8 mouse cellular contexts compared by ENCODE assay signal in genomic region chr4:136202509-136202908, GRCm38 (mm10). TPM values are rescaled to one million over a fixed set of nuclear protein-coding genes. Genes with fewer than 3 reads are reported as not detected.
DNase-seq lines count a peak whose midpoint lies in the region; ATAC-seq and TF ChIP-seq lines count a peak whose summit lies in the region.

No protein-coding gene starts in this region.

- ATAC-seq in kidney, embryonic 16.5 days (ENCODE audit: low FRiP score, low TSS enrichment) = no peak
- 0 out of 2 replicates have a peak, but pooled peaks have one; percentile 22 for ATAC-seq in limb, embryonic 15.5 days (ENCODE audit: insufficient number of reproducible peaks, low FRiP score, low TSS enrichment, low read depth)
- ATAC-seq in megakaryocyte-erythroid progenitor cell, adult 5-6 weeks (replicated peaks; ENCODE audit: low FRiP score, low TSS enrichment, poor library complexity, severe bottlenecking) = no peak

- H3K4me3 ChIP-seq in kidney, adult 2 months (ENCODE audit: insufficient read depth, low read depth, low read length) = no peak overlapping the region
- no peak overlapping the region for H3K4me3 ChIP-seq in kidney, embryonic 16.5 days (ENCODE audit: low read length)
- H3K4me3 ChIP-seq in heart, embryonic 10.5 days = no peak overlapping the region
- H3K4me3 ChIP-seq in limb, embryonic 15.5 days = no peak overlapping the region

- WGBS in kidney, adult 2 months = 5% methylated on average over 9 of the region's 9 CpGs
- 4% methylated on average over 9 of the region's 9 CpGs for WGBS in kidney, embryonic 16.5 days
- WGBS in heart, embryonic 10.5 days = 8% methylated on average over 9 of the region's 9 CpGs
- WGBS in limb, embryonic 15.5 days = 2% methylated on average over 9 of the region's 9 CpGs

- no peaks in the 10 kb centered on the region; the same call in 1 of the 2 replicates for H3K4me1 ChIP-seq in kidney, adult 2 months (ENCODE audit: control insufficient read depth, insufficient read depth, low read length)
- peaks cover 15% of the 10 kb centered on the region for H3K4me1 ChIP-seq in kidney, embryonic 16.5 days (ENCODE audit: insufficient read depth, low read length)
- H3K4me1 ChIP-seq in heart, embryonic 10.5 days = peaks cover 22% of the 10 kb centered on the region
- H3K4me1 ChIP-seq in limb, embryonic 15.5 days = peaks cover 14% of the 10 kb centered on the region

- TF ChIP-seq POLR2A in kidney, adult 2 months (IDR thresholded peaks at IDR 0.05; ENCODE audit: low read depth, low read length) = no peak

- H3K27ac ChIP-seq in kidney, adult 2 months (ENCODE audit: insufficient read depth, low read depth, low read length) = no peak overlapping the region
- no peak overlapping the region for H3K27ac ChIP-seq in kidney, embryonic 16.5 days (ENCODE audit: low read length)
- H3K27ac ChIP-seq in heart, embryonic 10.5 days = no peak overlapping the region
- H3K27ac ChIP-seq in limb, embryonic 15.5 days = no peak overlapping the region

- peak; percentile 93 for TF ChIP-seq CTCF in kidney, adult 2 months (conservative IDR thresholded peaks at IDR 0.05; ENCODE audit: insufficient read depth, insufficient read length, low read depth, low read length)

- no peaks in the 10 kb centered on the region for H3K9me3 ChIP-seq in kidney, embryonic 16.5 days (ENCODE audit: low read length)
- no peaks in the 10 kb centered on the region for H3K9me3 ChIP-seq in heart, embryonic 10.5 days
- no peaks in the 10 kb centered on the region for H3K9me3 ChIP-seq in limb, embryonic 15.5 days

- H3K4me2 ChIP-seq in kidney, embryonic 16.5 days (replicated peaks; ENCODE audit: low read depth, low read length) = no peak overlapping the region
- H3K4me2 ChIP-seq in limb, embryonic 15.5 days = no peak overlapping the region

- H3K36me3 ChIP-seq in kidney, adult 2 months (ENCODE audit: control insufficient read depth, insufficient read depth, low read length) = no peaks in the 10 kb centered on the region
- H3K36me3 ChIP-seq in kidney, embryonic 16.5 days (ENCODE audit: insufficient read depth, low read length) = no peaks in the 10 kb centered on the region
- H3K36me3 ChIP-seq in heart, embryonic 10.5 days = no peaks in the 10 kb centered on the region
- H3K36me3 ChIP-seq in limb, embryonic 15.5 days = no peaks in the 10 kb centered on the region

- H3K27me3 ChIP-seq in kidney, adult 2 months (replicated peaks; ENCODE audit: control insufficient read depth, insufficient read depth, low read length) = no peaks in the 10 kb centered on the region
- H3K27me3 ChIP-seq in kidney, embryonic 16.5 days (ENCODE audit: insufficient read depth, low read length) = no peaks in the 10 kb centered on the region; the same call in 1 of the 2 replicates
- peaks cover 31% of the 10 kb centered on the region for H3K27me3 ChIP-seq in heart, embryonic 10.5 days (ENCODE audit: insufficient read depth, poor library complexity, severe bottlenecking)
- 0 out of 2 replicates have a peak, but pooled peaks cover 3% of the 10 kb centered on the region for H3K27me3 ChIP-seq in limb, embryonic 15.5 days

- peak; percentile 65 for DNase-seq in kidney, adult 2 months
- DNase-seq in ES-CJ7 (ENCODE audit: low read depth, low spot score) = peak; percentile 83
- peak; percentile 75 for DNase-seq in adrenal gland, postnatal 25 days
- DNase-seq in heart, embryonic 10.5 days (ENCODE audit: low spot score) = peak; percentile 88
- peak; percentile 66 to 82 for DNase-seq in right cerebral cortex, postnatal 10 days (ENCODE audit: low spot score in 2 of 2)

- H3K9ac ChIP-seq in kidney, embryonic 16.5 days (replicated peaks; ENCODE audit: low read length) = no peak overlapping the region
- no peak overlapping the region for H3K9ac ChIP-seq in limb, embryonic 15.5 days

RNA-seq across cellular contexts. Expression of gene Asap3, which starts 3.7 kb away (rescaled TPM):
- 5.7 and 7.0 TPM in 2 replicates for polyA plus RNA-seq in kidney, adult 2 months (2012; rRNA removed)
- polyA plus RNA-seq in kidney, embryonic 16.5 days (2015; fragmentation: Nextera tagmentation; extraction: Ambion mirVana) = 5.8 and 6.0 TPM in 2 replicates
- 1.8 and 2.8 TPM in 2 replicates for total RNA-seq in adrenal gland, postnatal 25 days (2021)
- polyA plus RNA-seq in heart, embryonic 10.5 days (2016; fragmentation: Nextera tagmentation; extraction: Ambion mirVana) = 3.4 and 3.7 TPM in 2 replicates
- 15.4 and 19.0 TPM in 2 replicates for polyA plus RNA-seq in limb, embryonic 15.5 days (2015; fragmentation: Nextera tagmentation; extraction: Ambion mirVana)
- total RNA-seq in megakaryocyte-erythroid progenitor cell, adult 5-6 weeks (2014; fragmentation: Nextera tagmentation) = not detected in 2 replicates
- not detected in 2 replicates for total RNA-seq in megakaryocyte-erythroid progenitor cell, adult 5-6 weeks (2017)

RNA-seq across cellular contexts. Expression of gene E2f2, which starts 30.3 kb away (rescaled TPM):
- 2.1 and 2.2 TPM in 2 replicates for polyA plus RNA-seq in kidney, adult 2 months (2012; rRNA removed)
- polyA plus RNA-seq in kidney, embryonic 16.5 days (2015; fragmentation: Nextera tagmentation; extraction: Ambion mirVana) = 7.3 and 8.3 TPM in 2 replicates
- 4.1 and 4.8 TPM in 2 replicates for total RNA-seq in adrenal gland, postnatal 25 days (2021)
- 6.3 and 6.6 TPM in 2 replicates for polyA plus RNA-seq in heart, embryonic 10.5 days (2016; fragmentation: Nextera tagmentation; extraction: Ambion mirVana)
- polyA plus RNA-seq in limb, embryonic 15.5 days (2015; fragmentation: Nextera tagmentation; extraction: Ambion mirVana) = 10.0 and 14.5 TPM in 2 replicates
- 11.1 and 17.0 TPM in 2 replicates for total RNA-seq in megakaryocyte-erythroid progenitor cell, adult 5-6 weeks (2014; fragmentation: Nextera tagmentation)
- total RNA-seq in megakaryocyte-erythroid progenitor cell, adult 5-6 weeks (2017) = 4.5 and 10.2 TPM in 2 replicates

RNA-seq across cellular contexts. Expression of gene Tcea3, which starts 45.0 kb away (rescaled TPM):
- 29.9 and 50.8 TPM in 2 replicates for polyA plus RNA-seq in kidney, adult 2 months (2012; rRNA removed)
- 8.6 and 11.4 TPM in 2 replicates for polyA plus RNA-seq in kidney, embryonic 16.5 days (2015; fragmentation: Nextera tagmentation; extraction: Ambion mirVana)
- 2.3 TPM in 2 replicates for total RNA-seq in adrenal gland, postnatal 25 days (2021)
- 35.6 and 47.2 TPM in 2 replicates for polyA plus RNA-seq in heart, embryonic 10.5 days (2016; fragmentation: Nextera tagmentation; extraction: Ambion mirVana)
- 20.6 and 29.9 TPM in 2 replicates for polyA plus RNA-seq in limb, embryonic 15.5 days (2015; fragmentation: Nextera tagmentation; extraction: Ambion mirVana)
- not detected in 2 replicates for total RNA-seq in megakaryocyte-erythroid progenitor cell, adult 5-6 weeks (2014; fragmentation: Nextera tagmentation)
- total RNA-seq in megakaryocyte-erythroid progenitor cell, adult 5-6 weeks (2017) = not detected in 2 replicates

RNA-seq across cellular contexts. Expression of gene Id3, which starts 59.2 kb away (rescaled TPM):
- 259 and 289 TPM in 2 replicates for polyA plus RNA-seq in kidney, adult 2 months (2012; rRNA removed)
- polyA plus RNA-seq in kidney, embryonic 16.5 days (2015; fragmentation: Nextera tagmentation; extraction: Ambion mirVana) = 953 and 999 TPM in 2 replicates
- total RNA-seq in adrenal gland, postnatal 25 days (2021) = 59.6 and 78.0 TPM in 2 replicates
- 324 and 492 TPM in 2 replicates for polyA plus RNA-seq in heart, embryonic 10.5 days (2016; fragmentation: Nextera tagmentation; extraction: Ambion mirVana)
- polyA plus RNA-seq in limb, embryonic 15.5 days (2015; fragmentation: Nextera tagmentation; extraction: Ambion mirVana) = 488 and 490 TPM in 2 replicates
- 1.5 and 7.8 TPM in 2 replicates for total RNA-seq in megakaryocyte-erythroid progenitor cell, adult 5-6 weeks (2014; fragmentation: Nextera tagmentation)
- 1.9 and 3.1 TPM in 2 replicates for total RNA-seq in megakaryocyte-erythroid progenitor cell, adult 5-6 weeks (2017)
